Mouse (Mus musculus) right cerebral cortex, postnatal 10 days (tissue): Measurements from ENCODE around the gene Chst10.

Source experiments
- DNase-seq, 2 experiments: peaks; one replicate each; pipeline ENCODE4 v3.0.0; 2021; ENCODE audit warnings: low spot score in 2 of 2

Chst10 gene

GRCm38 (mm10) chr1:38869398-38870195 lies 28.4 kb downstream of the Chst10 start:
- no peak for DNase-seq

GRCm38 (mm10) chr1:38866242-38866641 lies 31.7 kb downstream of the Chst10 start:
- DNase-seq = no peak

- no peak for DNase-seq
Measured at GRCm38 (mm10) chr1:38864341-38864740, 33.6 kb downstream of the Chst10 start.

GRCm38 (mm10) chr1:38862213-38862612 lies 35.7 kb downstream of the Chst10 start:
- peak; percentile 54 to 63 for DNase-seq

GRCm38 (mm10) chr1:38860867-38861524 lies 37.0 kb downstream of the Chst10 start:
- no peak for DNase-seq

- DNase-seq = no peak
Measured at GRCm38 (mm10) chr1:38860207-38860606, 37.8 kb downstream of the Chst10 start.

- peak; percentile 61 to 81 for DNase-seq
Measured at GRCm38 (mm10) chr1:38856196-38856595, 41.8 kb downstream of the Chst10 start.

GRCm38 (mm10) chr1:38852250-38852649 lies 45.7 kb downstream of the Chst10 start:
- DNase-seq = no peak

GRCm38 (mm10) chr1:38850650-38851049 lies 47.3 kb downstream of the Chst10 start:
- DNase-seq = no peak

GRCm38 (mm10) chr1:38848451-38849289 lies 49.3 kb downstream of the Chst10 start:
- DNase-seq = no peak

GRCm38 (mm10) chr1:38847975-38848374 lies 50.0 kb downstream of the Chst10 start:
- peak; percentile 57 to 79 for DNase-seq

GRCm38 (mm10) chr1:38843275-38843674 lies 54.7 kb downstream of the Chst10 start:
- DNase-seq = peak in 1 of 2 experiments; percentile 51

GRCm38 (mm10) chr1:38842861-38843260 lies 55.1 kb downstream of the Chst10 start:
- no peak for DNase-seq

- peak in 1 of 2 experiments; percentile 10 for DNase-seq
Measured at GRCm38 (mm10) chr1:38839944-38840343, 58.0 kb downstream of the Chst10 start.

- peak; percentile 91 to 94 for DNase-seq
Measured at GRCm38 (mm10) chr1:38836477-38836872, 61.5 kb downstream of the Chst10 start, which contains the start of gene Lonrf2. TSS of gene Lonrf2 (minus strand) at chr1:38836711.

GRCm38 (mm10) chr1:38835568-38836476 lies 62.1 kb downstream of the Chst10 start:
- DNase-seq = peak; percentile 65 to 72

- DNase-seq = peak in 1 of 2 experiments; percentile 56
Measured at GRCm38 (mm10) chr1:38834899-38835298, 63.1 kb downstream of the Chst10 start.

GRCm38 (mm10) chr1:38824926-38825325 lies 73.0 kb downstream of the Chst10 start:
- peak in 1 of 2 experiments; percentile 46 for DNase-seq

- DNase-seq = no peak
Measured at GRCm38 (mm10) chr1:38823851-38824250, 74.1 kb downstream of the Chst10 start.

- DNase-seq = no peak
Measured at GRCm38 (mm10) chr1:38819691-38820090, 78.3 kb downstream of the Chst10 start.

- DNase-seq = no peak
Measured at GRCm38 (mm10) chr1:38817671-38818070, 80.3 kb downstream of the Chst10 start.
